Mouse (Mus musculus): ENCODE data around the gene Gng7. TPM values are rescaled to one million over a fixed set of nuclear protein-coding genes. Genes with fewer than 3 reads are reported as not detected.
A peak's percentile ranks its signal among the peaks of the same experiment; 100 is the strongest.
"Not testable (repeated sequence)": the region's sequence is repeated elsewhere in the genome, so short reads cannot be mapped to it uniquely, and the experiment has no call there.

Gene Gng7
- total and polyA plus RNA-seq, 2 experiments from 2014 or later, result 0.11 to 0.64 TPM

GRCm38 (mm10) chr10:80991007-80991406 is 23.7 kb downstream of the Gng7 start:
- no peak overlapping the region for H3K4me2 ChIP-seq (ENCODE audit: low read depth, low read length)
- H3K4me1 ChIP-seq (ENCODE audit: control insufficient read depth, insufficient read depth), result peaks cover 13% of the 10 kb centered on the region; the same call in 1 of the 2 replicates
- no peaks in the 10 kb centered on the region for H3K27me3 ChIP-seq (ENCODE audit: control insufficient read depth, insufficient read depth, low read length)
- TF ChIP-seq CTCF (IDR thresholded peaks at IDR 0.05; ENCODE audit: low read depth), result peak; percentile 59
- no peak for TF ChIP-seq EP300 (IDR thresholded peaks at IDR 0.05; ENCODE audit: low read depth)
- no peaks in the 10 kb centered on the region for H3K36me3 ChIP-seq (replicated peaks; ENCODE audit: control insufficient read depth, insufficient read depth, low read length)
- ATAC-seq (ENCODE audit: insufficient read depth, low read depth) (no peak), DNase-seq (ENCODE audit: low spot score) (no peak)
- H3K9ac ChIP-seq (replicated peaks; ENCODE audit: low read depth, low read length), result no peak overlapping the region
- no peak overlapping the region for H3K27ac ChIP-seq (ENCODE audit: low read depth)
- 16% methylated on average over 3 of the region's 3 CpGs for WGBS
- no peak overlapping the region for H3K4me3 ChIP-seq (ENCODE audit: low read depth, low read length)
- no peaks in the 10 kb centered on the region for H3K9me3 ChIP-seq (replicated peaks; ENCODE audit: control insufficient read depth, low read length)

DNA sequence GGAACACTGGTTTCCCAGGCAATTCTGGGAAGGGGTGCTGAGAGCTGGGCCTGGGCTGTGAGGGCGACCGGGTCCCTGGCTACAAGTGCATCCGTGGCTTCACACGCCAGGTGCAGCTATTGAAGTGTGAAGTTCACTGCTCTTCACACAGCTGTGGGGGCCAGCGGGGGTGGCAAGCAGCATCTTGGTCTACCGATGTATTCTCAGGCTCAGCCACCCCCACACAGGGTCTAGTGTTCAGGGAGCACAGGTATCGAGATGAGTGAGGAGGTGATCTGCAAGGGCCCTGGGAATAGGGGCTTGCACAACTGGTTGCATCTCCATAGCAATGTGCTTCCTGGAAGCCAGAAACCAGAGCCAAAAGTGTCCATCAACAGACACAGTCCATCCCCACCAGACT is 24.3 kb downstream of the Gng7 start:
- Histone ChIP-seq H3K27me3 (ENCODE audit: control insufficient read depth, insufficient read depth, low read length) (peaks cover 3% of the 10 kb centered on the region; the same call in 1 of the 2 replicates), H3K27ac (ENCODE audit: low read depth) (no peak overlapping the region), H3K36me3 (replicated peaks; ENCODE audit: control insufficient read depth, insufficient read depth, low read length) (no peaks in the 10 kb centered on the region), H3K4me1 (ENCODE audit: control insufficient read depth, insufficient read depth) (peaks cover 19% of the 10 kb centered on the region), H3K4me2 (ENCODE audit: low read depth, low read length) (no peak overlapping the region), H3K9me3 (replicated peaks; ENCODE audit: control insufficient read depth, low read length) (no peaks in the 10 kb centered on the region), H3K4me3 (ENCODE audit: low read depth, low read length) (no peak overlapping the region), H3K9ac (replicated peaks; ENCODE audit: low read depth, low read length) (no peak overlapping the region)
- TF ChIP-seq EP300 (IDR thresholded peaks at IDR 0.05; ENCODE audit: low read depth), result no peak
- no peak for TF ChIP-seq CTCF (IDR thresholded peaks at IDR 0.05; ENCODE audit: low read depth)
- no peak for DNase-seq (ENCODE audit: low spot score)
- no peak for ATAC-seq (ENCODE audit: insufficient read depth, low read depth)
- 67% methylated on average over 7 of the region's 7 CpGs for WGBS

DNA sequence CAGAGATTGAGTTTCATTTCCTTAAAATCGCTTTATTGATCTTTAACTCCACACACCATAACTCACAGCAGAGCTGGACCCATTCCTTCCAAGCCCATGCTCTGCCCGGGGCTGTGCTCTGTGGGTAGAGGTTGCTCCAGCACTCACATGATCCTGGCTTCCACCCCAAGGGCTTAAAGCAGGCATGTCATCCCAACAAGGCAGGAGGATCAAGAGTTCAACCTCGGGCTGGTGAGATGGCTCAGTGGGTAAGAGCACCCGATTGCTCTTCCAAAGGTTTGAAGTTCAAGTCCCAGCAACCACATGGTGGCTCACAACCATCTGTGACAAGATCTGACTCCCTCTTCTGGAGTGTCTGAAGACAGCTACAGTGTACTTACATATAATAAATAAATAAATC is 24.9 kb downstream of the Gng7 start:
- H3K9me3 ChIP-seq (replicated peaks; ENCODE audit: control insufficient read depth, low read length); ATAC-seq (ENCODE audit: insufficient read depth, low read depth); H3K4me2 ChIP-seq (ENCODE audit: low read depth, low read length); H3K27me3 ChIP-seq (ENCODE audit: control insufficient read depth, insufficient read depth, low read length); H3K9ac ChIP-seq (replicated peaks; ENCODE audit: low read depth, low read length); H3K4me3 ChIP-seq (ENCODE audit: low read depth, low read length); DNase-seq (ENCODE audit: low spot score); H3K36me3 ChIP-seq (replicated peaks; ENCODE audit: control insufficient read depth, insufficient read depth, low read length); H3K27ac ChIP-seq (ENCODE audit: low read depth): not testable (repeated sequence)
- WGBS, result 54% methylated on average over 4 of the region's 4 CpGs
- H3K4me1 ChIP-seq (ENCODE audit: control insufficient read depth, insufficient read depth), result peaks cover 19% of the 10 kb centered on the region

GRCm38 (mm10) chr10:80989446-80989845 is 25.3 kb downstream of the Gng7 start:
- no peak for ATAC-seq (ENCODE audit: insufficient read depth, low read depth)
- Histone ChIP-seq H3K27me3 (ENCODE audit: control insufficient read depth, insufficient read depth, low read length) (peaks cover 10% of the 10 kb centered on the region; the same call in 1 of the 2 replicates), H3K4me1 (ENCODE audit: control insufficient read depth, insufficient read depth) (peaks cover 18% of the 10 kb centered on the region), H3K4me2 (ENCODE audit: low read depth, low read length) (no peak overlapping the region), H3K9ac (replicated peaks; ENCODE audit: low read depth, low read length) (no peak overlapping the region), H3K4me3 (ENCODE audit: low read depth, low read length) (no peak overlapping the region), H3K27ac (ENCODE audit: low read depth) (no peak overlapping the region), H3K36me3 (replicated peaks; ENCODE audit: control insufficient read depth, insufficient read depth, low read length) (no peaks in the 10 kb centered on the region), H3K9me3 (replicated peaks; ENCODE audit: control insufficient read depth, low read length) (no peaks in the 10 kb centered on the region)
- 55% methylated on average over 6 of the region's 6 CpGs for WGBS
- no peak for TF ChIP-seq CTCF (IDR thresholded peaks at IDR 0.05; ENCODE audit: low read depth)
- TF ChIP-seq EP300 (IDR thresholded peaks at IDR 0.05; ENCODE audit: low read depth), result no peak
- DNase-seq (ENCODE audit: low spot score), result no peak

GRCm38 (mm10) chr10:80987709-80988441 is 26.9 kb downstream of the Gng7 start:
- H3K4me2 ChIP-seq (ENCODE audit: low read depth, low read length), result no peak overlapping the region
- TF ChIP-seq CTCF (IDR thresholded peaks at IDR 0.05; ENCODE audit: low read depth) (peak; percentile 97), EP300 (IDR thresholded peaks at IDR 0.05; ENCODE audit: low read depth) (peak; percentile 71; the same call in 1 of the 2 replicates)
- peak overlapping the region; percentile 56 for H3K27ac ChIP-seq (ENCODE audit: low read depth)
- H3K9ac ChIP-seq (replicated peaks; ENCODE audit: low read depth, low read length), result no peak overlapping the region
- ATAC-seq (ENCODE audit: insufficient read depth, low read depth) (peak; percentile 88), DNase-seq (ENCODE audit: low spot score) (peak; percentile 92)
- peaks cover 10% of the 10 kb centered on the region; the same call in 1 of the 2 replicates for H3K27me3 ChIP-seq (ENCODE audit: control insufficient read depth, insufficient read depth, low read length)
- H3K36me3 ChIP-seq (replicated peaks; ENCODE audit: control insufficient read depth, insufficient read depth, low read length), result no peaks in the 10 kb centered on the region
- 10% methylated on average over 10 of the region's 10 CpGs for WGBS
- H3K4me1 ChIP-seq (ENCODE audit: control insufficient read depth, insufficient read depth), result peaks cover 18% of the 10 kb centered on the region
- no peak overlapping the region for H3K4me3 ChIP-seq (ENCODE audit: low read depth, low read length)
- H3K9me3 ChIP-seq (replicated peaks; ENCODE audit: control insufficient read depth, low read length), result no peaks in the 10 kb centered on the region

GRCm38 (mm10) chr10:80986754-80987153 is 28.0 kb downstream of the Gng7 start:
- Histone ChIP-seq H3K4me1 (ENCODE audit: control insufficient read depth, insufficient read depth) (peaks cover 18% of the 10 kb centered on the region), H3K4me3 (ENCODE audit: low read depth, low read length) (no peak overlapping the region), H3K9ac (replicated peaks; ENCODE audit: low read depth, low read length) (no peak overlapping the region), H3K4me2 (ENCODE audit: low read depth, low read length) (no peak overlapping the region), H3K36me3 (replicated peaks; ENCODE audit: control insufficient read depth, insufficient read depth, low read length) (no peaks in the 10 kb centered on the region), H3K9me3 (replicated peaks; ENCODE audit: control insufficient read depth, low read length) (no peaks in the 10 kb centered on the region), H3K27me3 (ENCODE audit: control insufficient read depth, insufficient read depth, low read length) (peaks cover 10% of the 10 kb centered on the region; the same call in 1 of the 2 replicates), H3K27ac (ENCODE audit: low read depth) (no peak overlapping the region)
- DNase-seq (ENCODE audit: low spot score) (peak; percentile 62), ATAC-seq (ENCODE audit: insufficient read depth, low read depth) (peak; percentile 43)
- 37% methylated on average over 6 of the region's 6 CpGs for WGBS
- TF ChIP-seq EP300 (IDR thresholded peaks at IDR 0.05; ENCODE audit: low read depth), result no peak
- no peak for TF ChIP-seq CTCF (IDR thresholded peaks at IDR 0.05; ENCODE audit: low read depth)
